In genomic region chr13:43201033-43201432, GRCm38 (mm10) we compare ENCODE assay signal across 8 mouse cellular contexts. TPM values are rescaled to one million over a fixed set of nuclear protein-coding genes. Genes with fewer than 3 reads are reported as not detected.
DNase-seq lines count a peak whose midpoint lies in the region; ATAC-seq and TF ChIP-seq lines count a peak whose summit lies in the region.

No protein-coding gene starts in this region.

- peaks cover 5% of the 10 kb centered on the region; the same call in 1 of the 2 replicates for H3K4me1 ChIP-seq in hindbrain, postnatal 0 days (ENCODE audit: insufficient read depth, low read length)

- H3K36me3 ChIP-seq in hindbrain, postnatal 0 days (ENCODE audit: insufficient read depth, low read length) = no peaks in the 10 kb centered on the region

- no peak overlapping the region for H3K4me3 ChIP-seq in hindbrain, postnatal 0 days (ENCODE audit: low read length)

- peak; percentile 42; the same call in 1 of the 2 replicates for ATAC-seq in cerebellum, adult (ENCODE audit: insufficient number of reproducible peaks, low FRiP score, low TSS enrichment)
- ATAC-seq in hindbrain, postnatal 0 days = peak; percentile 50

- H3K9ac ChIP-seq in hindbrain, postnatal 0 days (replicated peaks; ENCODE audit: low read length) = no peak overlapping the region

- no peaks in the 10 kb centered on the region for H3K9me3 ChIP-seq in hindbrain, postnatal 0 days (ENCODE audit: low read length)

- H3K4me2 ChIP-seq in hindbrain, postnatal 0 days (ENCODE audit: low read depth, low read length) = no peak overlapping the region

- peak; percentile 80 for TF ChIP-seq CTCF in hindbrain, postnatal 0 days (IDR thresholded peaks at IDR 0.05; ENCODE audit: low read depth)

- H3K27ac ChIP-seq in hindbrain, postnatal 0 days = no peak overlapping the region

- DNase-seq in cerebellum, adult 11 months = no peak
- peak; percentile 40 for DNase-seq in ovary, postnatal 36 days (ENCODE audit: low spot score)
- no peak for DNase-seq in ovary, adult 18-20 months (ENCODE audit: low spot score)
- DNase-seq in cerebellum, postnatal 14 days = peak; percentile 61 to 77
- peak; percentile 69 for DNase-seq in hindbrain, postnatal 0 days (ENCODE audit: low spot score)
- peak; percentile 59 for DNase-seq in lung, postnatal 36 days
- DNase-seq in thymus, postnatal 14 days = peak; percentile 44

- H3K27me3 ChIP-seq in hindbrain, postnatal 0 days (ENCODE audit: insufficient read depth, low read length) = no peaks in the 10 kb centered on the region

- 44% methylated on average over 22 of the region's 22 CpGs for WGBS in hindbrain, postnatal 0 days

RNA-seq across cellular contexts. Expression of gene Tbc1d7, which starts 29.7 kb away (rescaled TPM):
- total RNA-seq in hindbrain, postnatal 0 days (2014; rRNA removed) = 39.9 and 42.7 TPM in 2 replicates
- 86.6 and 87.9 TPM in 2 replicates for polyA plus RNA-seq in hindbrain, postnatal 0 days (2015; fragmentation: Nextera tagmentation; extraction: Ambion mirVana)

Comparison
In these comparisons a context has a peak if more than half of its experiments do, and no peak if none do; other contexts are left out.
1. DNase-seq: peak in ovary, postnatal 36 days (single experiment), cerebellum, postnatal 14 days (2 of 2), hindbrain, postnatal 0 days (single experiment), lung, postnatal 36 days (single experiment) and thymus, postnatal 14 days (single experiment); none in cerebellum, adult 11 months (single experiment) and ovary, adult 18-20 months (single experiment).